Mouse (Mus musculus): ENCODE measurements around the gene Ntrk2. TPM values are rescaled to one million over a fixed set of nuclear protein-coding genes. Genes with fewer than 3 reads are reported as not detected.
"Not testable (repeated sequence)": the region's sequence is repeated elsewhere in the genome, so short reads cannot be mapped to it uniquely, and the experiment has no call there.

Ntrk2 gene
- total RNA-seq, 4 experiments from 2014 or later, result 351 to 384 (median 372) TPM

GRCm38 (mm10) chr13:59030574-59030973 is 224.2 kb downstream of the Ntrk2 start:
- no peak for DNase-seq (ENCODE audit: low spot score in 2 of 2)

- no peak for DNase-seq (ENCODE audit: low spot score in 2 of 2)
Observed at GRCm38 (mm10) chr13:59040156-59040915, 234.0 kb downstream of the Ntrk2 start.

GRCm38 (mm10) chr13:59041013-59041764 is 234.8 kb downstream of the Ntrk2 start:
- peak in 1 of 2 experiments; percentile 80 for DNase-seq (ENCODE audit: low spot score in 2 of 2)

GRCm38 (mm10) chr13:59052188-59052587 is 245.8 kb downstream of the Ntrk2 start:
- DNase-seq (ENCODE audit: low spot score in 2 of 2), result no peak

GRCm38 (mm10) chr13:59054331-59054730 is 248.0 kb downstream of the Ntrk2 start:
- DNase-seq (ENCODE audit: low spot score in 2 of 2), result not testable (repeated sequence)

GRCm38 (mm10) chr13:59056859-59057258 is 250.5 kb downstream of the Ntrk2 start:
- DNase-seq (ENCODE audit: low spot score in 2 of 2), result no peak

- DNase-seq (ENCODE audit: low spot score in 2 of 2), result no peak
Observed at GRCm38 (mm10) chr13:59057886-59058285, 251.5 kb downstream of the Ntrk2 start.

GRCm38 (mm10) chr13:59059118-59059517 is 252.7 kb downstream of the Ntrk2 start:
- DNase-seq (ENCODE audit: low spot score in 2 of 2), result no peak

GRCm38 (mm10) chr13:59065677-59066076 is 259.3 kb downstream of the Ntrk2 start:
- peak in 1 of 2 experiments; percentile 47 for DNase-seq (ENCODE audit: low spot score in 2 of 2)

- peak; percentile 83 to 95 for DNase-seq (ENCODE audit: low spot score in 2 of 2)
Observed at GRCm38 (mm10) chr13:59073635-59074256, 267.4 kb downstream of the Ntrk2 start.

- no peak for DNase-seq (ENCODE audit: low spot score in 2 of 2)
Observed at GRCm38 (mm10) chr13:59076489-59076888, 270.1 kb downstream of the Ntrk2 start.

- peak in 1 of 2 experiments; percentile 67 for DNase-seq (ENCODE audit: low spot score in 2 of 2)
Observed at GRCm38 (mm10) chr13:59079761-59080461, 273.5 kb downstream of the Ntrk2 start.

GRCm38 (mm10) chr13:59080468-59080867 is 274.1 kb downstream of the Ntrk2 start:
- DNase-seq (ENCODE audit: low spot score in 2 of 2), result no peak

GRCm38 (mm10) chr13:59089016-59089415 is 282.6 kb downstream of the Ntrk2 start:
- no peak for DNase-seq (ENCODE audit: low spot score in 2 of 2)

GRCm38 (mm10) chr13:59091138-59091971 is 285.0 kb downstream of the Ntrk2 start:
- DNase-seq (ENCODE audit: low spot score in 2 of 2), result peak in 1 of 2 experiments; percentile 34

- no peak for DNase-seq (ENCODE audit: low spot score in 2 of 2)
Observed at GRCm38 (mm10) chr13:59092045-59092857, 285.9 kb downstream of the Ntrk2 start.

- DNase-seq (ENCODE audit: low spot score in 2 of 2), result peak; percentile 58 to 85
Observed at GRCm38 (mm10) chr13:59092858-59093154, 286.4 kb downstream of the Ntrk2 start.

- DNase-seq (ENCODE audit: low spot score in 2 of 2), result peak in 1 of 2 experiments; percentile 64
Observed at GRCm38 (mm10) chr13:59094722-59095121, 288.4 kb downstream of the Ntrk2 start.

- DNase-seq (ENCODE audit: low spot score in 2 of 2), result no peak
Observed at GRCm38 (mm10) chr13:59095811-59096391, 289.5 kb downstream of the Ntrk2 start.
